Mouse (Mus musculus) heart, adult 2 months (tissue): ENCODE measurements around the gene Cisd2.

Experiments
- CTCF ChIP-seq: fragments of 200-600 bp; IDR thresholded peaks from 2 replicates; pipeline ENCODE4 v1.8.1; 2022; ENCODE audit warnings: antibody characterized with exemption, mild to moderate bottlenecking, moderate library complexity
- EP300 ChIP-seq: fragments of 200-500 bp; IDR thresholded peaks from 2 replicates; pipeline ENCODE4 v1.6.1; 2011; ENCODE audit warnings: low read depth, low read length, control low read depth; ENCODE audit not compliant: insufficient read depth
- POLR2A ChIP-seq: fragments of 200-500 bp; IDR thresholded peaks from 2 replicates; pipeline ENCODE4 v1.6.1; 2011; ENCODE audit warnings: mild to moderate bottlenecking, low read depth, low read length, control low read depth; ENCODE audit not compliant: insufficient read depth

GRCm38 (mm10) chr3:135402201-135402658 is 21.5 kb downstream of the Cisd2 start:
- TF ChIP-seq CTCF (peak; percentile 95), POLR2A (no peak), EP300 (peak; percentile 94)
